Mouse (Mus musculus) 3T3-L1 (cell line): ENCODE measurements around the gene Ccdc33.

Experiments
- DNase-seq: peaks from one replicate; pipeline ENCODE4 v3.0.0-alpha.2; 2015; ENCODE audit warnings: low read depth, low spot score

Gene Ccdc33

GRCm38 (mm10) chr9:58118671-58119070 lies at the start of gene Ccdc33:
TSS of gene Ccdc33 (minus strand) at chr9:58118823.
- DNase-seq = no peak

- DNase-seq = no peak
Measured at GRCm38 (mm10) chr9:58165779-58166178, 47.2 kb upstream of the Ccdc33 start.

- peak; percentile 59 for DNase-seq
Measured at GRCm38 (mm10) chr9:58163146-58163545, 44.5 kb upstream of the Ccdc33 start.

- no peak for DNase-seq
Measured at GRCm38 (mm10) chr9:58162173-58162572, 43.5 kb upstream of the Ccdc33 start.

GRCm38 (mm10) chr9:58160315-58160714 lies 41.7 kb upstream of the Ccdc33 start:
- DNase-seq = no peak

GRCm38 (mm10) chr9:58159855-58160254 lies 41.2 kb upstream of the Ccdc33 start:
- DNase-seq = no peak

- DNase-seq = peak; percentile 43
Measured at GRCm38 (mm10) chr9:58158541-58159311, 40.1 kb upstream of the Ccdc33 start.

- no peak for DNase-seq
Measured at GRCm38 (mm10) chr9:58157838-58158237, 39.2 kb upstream of the Ccdc33 start.

GRCm38 (mm10) chr9:58156819-58157560 lies 38.4 kb upstream of the Ccdc33 start:
- DNase-seq = no peak

- DNase-seq = no peak
Measured at GRCm38 (mm10) chr9:58155366-58155765, 36.7 kb upstream of the Ccdc33 start.

- DNase-seq = no peak
Measured at GRCm38 (mm10) chr9:58153095-58153494, 34.5 kb upstream of the Ccdc33 start.

GRCm38 (mm10) chr9:58150733-58151361 lies 32.2 kb upstream of the Ccdc33 start:
- DNase-seq = no peak

- no peak for DNase-seq
Measured at GRCm38 (mm10) chr9:58148806-58149205, 30.2 kb upstream of the Ccdc33 start.

GRCm38 (mm10) chr9:58145417-58145816 lies 26.8 kb upstream of the Ccdc33 start:
- DNase-seq = no peak

- DNase-seq = no peak
Measured at GRCm38 (mm10) chr9:58144664-58145063, 26.0 kb upstream of the Ccdc33 start.

GRCm38 (mm10) chr9:58143419-58143818 lies 24.8 kb upstream of the Ccdc33 start:
- peak; percentile 13 for DNase-seq

GRCm38 (mm10) chr9:58139947-58140346 lies 21.3 kb upstream of the Ccdc33 start:
- peak; percentile 60 for DNase-seq

GRCm38 (mm10) chr9:58135921-58136321 lies 17.3 kb upstream of the Ccdc33 start:
- DNase-seq = peak; percentile 57

- no peak for DNase-seq
Measured at GRCm38 (mm10) chr9:58134906-58135305, 16.3 kb upstream of the Ccdc33 start.

- no peak for DNase-seq
Measured at GRCm38 (mm10) chr9:58133893-58134884, 15.6 kb upstream of the Ccdc33 start.

GRCm38 (mm10) chr9:58131735-58132134 lies 13.1 kb upstream of the Ccdc33 start:
- peak; percentile 69 for DNase-seq
